Mouse (Mus musculus) erythroblast, adult 5-6 weeks (primary cell): ENCODE results near the gene Ccdc125. TPM values are rescaled to one million over a fixed set of nuclear protein-coding genes. Genes with fewer than 3 reads are reported as not detected.

Source experiments
- ATAC-seq: replicated peaks from 2 replicates; pipeline ENCODE4 v1.8.0; 2016; ENCODE audit warnings: moderate number of reproducible peaks, mild to moderate bottlenecking, moderate TSS enrichment, inconsistent platforms; ENCODE audit not compliant: poor library complexity, low FRiP score, severe bottlenecking
- total RNA-seq, 2 experiments: library from RNA; stranded (forward) in 1 of 2; stranded (reverse) in 1 of 2; fragments of 150-400 nt in 1 of 2; fragments of 200-764, 138-1000 nt in 1 of 2; gene quantifications; 2 replicates each; pipeline versions ENCODE4 v1.2.3 to v1.2.4; 2015 to 2017; ENCODE audit warnings: low replicate concordance in 2 of 2

Gene Ccdc125
- total RNA-seq (2015; ENCODE audit: low replicate concordance) (8.8 and 13.2 TPM in 2 replicates), total RNA-seq (2017; ENCODE audit: low replicate concordance) (17.0 and 18.6 TPM in 2 replicates)

DNA sequence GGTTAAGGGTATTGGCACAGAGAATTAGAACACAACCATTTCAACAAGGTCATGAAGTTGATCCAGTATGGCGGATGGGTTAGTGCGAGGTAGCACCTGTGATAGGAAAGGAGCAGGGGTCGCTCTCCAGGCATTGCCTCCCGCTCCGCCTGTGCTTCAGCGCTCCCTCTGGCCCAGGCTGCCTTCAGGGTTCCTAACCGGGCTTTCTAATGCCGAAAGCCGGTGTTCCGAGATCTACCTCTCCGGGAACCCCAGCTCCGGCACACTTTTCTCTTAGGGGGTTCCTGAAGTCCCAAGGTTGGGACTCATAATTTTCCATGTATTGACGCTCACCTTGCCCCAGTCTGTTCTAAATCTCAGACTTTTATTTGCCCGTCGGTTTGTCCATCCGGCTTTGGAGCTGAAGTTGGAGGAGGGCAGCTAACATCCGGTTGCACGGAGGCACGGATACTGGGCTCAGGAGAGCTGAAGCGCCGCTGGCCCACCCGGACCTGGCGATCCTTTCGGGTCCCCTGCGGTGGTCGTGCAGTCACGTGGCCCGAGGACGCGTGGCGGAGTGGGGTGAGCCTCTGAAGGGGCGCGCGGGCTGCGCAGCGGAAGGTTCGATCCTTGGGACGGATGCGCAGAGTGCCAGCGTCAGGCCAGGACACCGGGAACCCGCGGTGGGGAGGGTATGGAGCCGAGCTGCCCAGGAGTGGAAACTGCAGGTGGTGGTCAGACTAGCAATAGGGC, at the start of gene Ccdc125:
Gene Ccdc125 (plus strand): TSS at position 427 of the 732 bp plus-strand sequence.
- ATAC-seq = no peak

- ATAC-seq = no peak
Measured at GRCm38 (mm10) chr13:100622241-100622640, 47.3 kb upstream of the Ccdc125 start.

- ATAC-seq = no peak
Measured at GRCm38 (mm10) chr13:100634106-100634691, 35.3 kb upstream of the Ccdc125 start.

DNA sequence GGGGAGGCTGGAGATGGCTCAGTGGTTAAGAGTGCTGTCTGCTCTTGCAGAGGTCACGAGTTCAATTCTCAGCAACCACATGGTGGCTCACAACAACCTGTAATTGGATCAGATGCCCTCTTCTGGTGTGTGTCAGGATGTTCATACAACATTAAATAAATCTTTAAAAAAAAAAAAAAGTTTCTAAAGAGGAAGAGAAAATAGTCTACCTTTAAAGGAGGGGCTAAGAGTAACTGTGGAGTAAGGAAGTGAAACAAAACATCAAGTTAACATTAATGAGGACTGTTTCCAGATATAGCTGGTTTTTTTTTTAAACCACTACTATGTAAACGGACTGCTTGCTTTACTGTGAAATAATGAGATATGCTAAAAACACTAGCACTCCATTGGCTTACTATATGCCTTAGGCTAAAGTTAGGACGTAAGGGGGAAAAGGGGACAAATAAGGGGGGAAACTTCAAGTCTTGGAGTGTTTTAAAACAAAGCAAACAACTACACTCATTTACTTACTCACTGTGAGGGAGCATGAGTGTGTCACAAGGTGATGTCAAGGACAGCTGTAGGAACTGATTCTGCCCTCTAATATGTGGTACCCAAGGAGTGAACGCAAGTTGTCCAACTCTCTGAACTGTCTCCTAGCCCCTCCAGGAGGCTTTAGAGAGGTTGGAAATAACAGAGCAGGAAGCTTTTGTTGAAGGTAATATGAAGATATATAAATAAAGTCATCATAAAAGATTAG, 26.9 kb upstream of the Ccdc125 start:
- no peak for ATAC-seq

GRCm38 (mm10) chr13:100648223-100648622, 21.3 kb upstream of the Ccdc125 start:
- ATAC-seq = no peak

GRCm38 (mm10) chr13:100650550-100651438, 18.7 kb upstream of the Ccdc125 start, which contains the start of the genes Ak6 and Rad17:
Gene Ak6, plus strand, starts transcription at chr13:100650979.
Gene Rad17, minus strand, starts transcription at chr13:100651051.
- peak; percentile 97 for ATAC-seq

DNA sequence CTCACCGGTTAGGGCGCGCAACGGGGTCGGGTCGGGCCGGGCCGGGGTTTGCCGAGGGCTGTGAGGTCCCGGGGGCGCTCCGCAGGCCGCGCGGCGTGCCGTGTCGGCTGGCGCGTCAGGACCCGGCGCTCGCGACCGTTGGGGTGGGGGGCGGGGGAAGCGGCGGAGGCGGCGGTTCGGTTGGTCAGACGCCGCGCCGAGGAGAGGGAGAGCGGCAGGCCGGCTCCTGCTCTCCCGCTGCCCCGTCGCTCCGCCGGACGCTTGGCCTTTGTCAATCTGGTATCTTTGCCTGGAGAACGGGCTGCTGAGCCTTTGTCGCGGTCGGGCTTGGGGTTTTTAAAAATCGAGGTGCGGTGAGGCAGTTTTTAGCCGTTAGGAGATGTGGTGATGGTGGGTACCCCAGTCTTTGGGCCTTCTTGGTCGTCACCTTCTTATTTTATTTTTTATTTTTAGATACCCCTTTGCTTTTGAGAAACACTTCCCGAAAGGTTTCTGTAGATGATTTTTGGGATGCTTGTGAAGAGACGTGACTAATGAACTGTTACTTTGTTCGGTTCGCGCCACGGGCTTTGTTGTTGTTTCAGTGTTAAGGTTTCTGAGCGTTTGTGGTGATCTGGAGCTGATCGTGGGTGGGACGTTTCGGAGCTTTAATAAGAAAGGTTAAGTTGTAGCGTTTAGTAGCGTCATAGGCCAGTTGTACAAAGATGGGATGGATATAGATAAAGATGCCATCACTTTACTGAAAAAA, 17.9 kb upstream of the Ccdc125 start, which contains the start of gene Taf9:
Gene Taf9 (plus strand): TSS at position 141 of the 748 bp plus-strand sequence.
- ATAC-seq = peak; percentile 42

DNA sequence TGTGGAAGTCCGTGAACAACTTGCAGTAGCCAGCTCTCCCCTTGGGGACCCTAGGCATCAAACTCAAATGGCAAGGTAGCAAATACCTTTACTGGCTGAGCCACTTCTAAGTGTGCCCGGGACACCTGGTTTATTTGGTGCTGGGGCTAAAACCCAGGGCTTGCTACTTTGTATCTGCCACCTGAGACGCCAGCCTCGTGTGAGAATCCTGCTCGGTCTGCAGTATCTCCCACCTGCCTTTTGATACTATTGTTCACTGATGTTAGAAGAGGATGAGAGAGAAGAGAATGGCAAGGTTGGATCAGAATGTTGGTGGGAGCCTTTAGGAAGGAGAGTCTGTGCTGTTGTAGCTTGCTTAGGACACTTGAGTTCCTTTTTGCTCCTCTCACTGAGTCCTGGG, 11.4 kb upstream of the Ccdc125 start:
- no peak for ATAC-seq

DNA sequence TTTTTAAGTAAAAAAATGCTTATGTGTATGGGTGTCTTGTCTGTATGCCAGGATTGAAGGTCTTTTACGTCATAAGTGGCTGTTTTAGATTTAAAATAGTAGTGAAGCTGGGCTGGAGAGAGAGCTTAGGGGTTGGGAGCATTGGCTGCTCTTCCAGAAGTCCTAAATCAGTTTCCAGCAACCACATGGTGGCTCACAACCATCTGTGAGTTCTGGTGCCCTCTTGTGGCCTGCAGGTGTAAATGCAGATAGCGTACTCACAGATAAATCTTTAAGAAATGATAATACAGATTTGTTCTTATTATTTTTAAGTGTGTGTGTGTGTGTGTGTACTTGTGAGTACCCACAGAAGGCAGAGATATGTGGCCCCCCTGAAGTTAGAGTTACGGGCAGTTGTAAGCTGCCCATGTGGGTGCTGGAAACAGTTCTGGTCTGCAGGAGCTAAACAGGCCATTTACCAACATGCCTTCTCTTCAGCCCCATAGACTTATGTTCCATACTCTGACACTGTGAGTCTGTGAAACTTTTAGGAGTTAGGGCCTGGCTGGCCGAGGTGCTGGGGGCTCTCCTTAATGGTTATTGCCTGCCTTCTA, 9.6 kb upstream of the Ccdc125 start:
- ATAC-seq = peak; percentile 68

GRCm38 (mm10) chr13:100670181-100670741, 744 bp downstream of the Ccdc125 start:
- no peak for ATAC-seq

- no peak for ATAC-seq
Measured at GRCm38 (mm10) chr13:100675936-100676635, 6.6 kb downstream of the Ccdc125 start.

DNA sequence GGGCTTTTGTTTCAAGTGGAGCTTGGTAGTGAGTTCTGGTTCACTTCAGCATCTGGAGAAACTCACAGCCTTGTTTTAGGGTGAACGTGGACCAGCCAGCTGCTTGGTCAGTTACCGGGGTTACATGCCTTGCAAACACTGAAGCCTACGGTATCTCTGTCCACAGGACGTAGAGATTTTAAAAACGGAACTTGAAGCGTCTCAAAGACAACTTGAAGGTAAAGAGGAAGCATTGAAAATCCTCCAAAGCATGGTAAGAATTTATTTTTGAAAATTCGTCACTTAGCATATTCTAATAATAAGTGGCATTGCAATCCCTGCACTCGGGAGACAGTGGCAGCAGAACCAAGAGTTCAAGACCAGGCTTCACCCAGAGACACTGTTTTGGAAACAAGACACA, 12.1 kb downstream of the Ccdc125 start:
- ATAC-seq = no peak

DNA sequence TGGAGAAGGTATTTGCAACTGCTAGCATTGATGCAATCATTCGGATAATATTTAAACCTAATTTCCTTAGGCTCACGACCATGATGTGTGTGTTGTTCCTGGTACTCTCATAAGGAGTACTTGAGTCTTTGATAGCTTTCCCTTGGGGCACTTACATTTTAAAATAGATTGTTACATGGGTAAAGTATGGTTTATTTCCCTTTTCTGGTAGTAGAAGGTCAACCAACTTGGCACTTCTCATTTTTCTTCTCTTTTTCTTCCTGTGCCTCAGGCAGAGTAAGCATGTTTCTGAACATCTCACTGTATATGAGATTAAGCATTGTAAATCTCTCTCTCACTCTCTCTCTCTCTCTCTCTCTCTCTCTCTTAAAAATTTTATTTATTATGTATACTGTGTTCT, 13.3 kb downstream of the Ccdc125 start:
- no peak for ATAC-seq

DNA sequence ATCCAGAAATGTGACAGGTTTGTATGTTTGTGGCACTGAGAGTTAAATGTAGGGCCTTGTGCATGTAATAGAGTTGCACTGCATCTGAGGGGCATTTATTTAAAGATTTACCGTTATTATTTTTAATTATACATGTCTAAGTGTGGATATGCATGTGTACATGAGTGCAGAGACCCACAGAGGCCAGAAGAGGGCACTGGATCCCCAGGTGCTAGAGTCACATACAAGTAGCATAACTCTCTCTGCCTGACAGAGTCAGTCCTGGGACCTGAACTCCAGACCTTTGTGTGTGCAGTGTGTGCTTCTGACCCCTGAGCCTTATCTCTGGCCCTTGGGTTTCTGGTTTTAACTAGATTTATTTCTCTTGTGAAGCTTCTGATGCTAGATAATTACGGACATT, 14.8 kb downstream of the Ccdc125 start:
- ATAC-seq = peak; percentile 76

GRCm38 (mm10) chr13:100687513-100687912, 18.0 kb downstream of the Ccdc125 start:
- ATAC-seq = no peak

- ATAC-seq = no peak
Measured at GRCm38 (mm10) chr13:100697541-100697940, 28.0 kb downstream of the Ccdc125 start.

- no peak for ATAC-seq
Measured at GRCm38 (mm10) chr13:100698866-100699265, 29.3 kb downstream of the Ccdc125 start.

DNA sequence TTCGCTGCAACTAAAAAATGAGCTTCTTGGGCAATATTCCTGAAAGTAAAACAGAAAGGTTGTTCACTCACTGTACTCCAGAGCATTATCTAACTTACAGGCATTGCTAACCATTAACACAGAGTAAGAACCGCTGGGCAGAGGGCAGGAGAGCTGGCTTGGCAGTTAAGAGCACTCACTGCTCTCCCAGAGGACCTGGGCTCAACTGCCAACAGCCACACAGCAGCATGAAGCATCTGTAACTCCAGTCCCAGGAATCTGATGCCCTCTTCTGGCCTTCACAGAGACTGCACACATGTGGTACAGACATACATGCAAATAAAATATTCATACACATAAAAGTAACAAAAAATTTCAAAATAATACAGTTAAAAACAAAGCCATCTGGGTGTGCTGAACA, 34.0 kb downstream of the Ccdc125 start:
- no peak for ATAC-seq
